Mouse (Mus musculus): ENCODE data around the gene Enpp4.

DNA sequence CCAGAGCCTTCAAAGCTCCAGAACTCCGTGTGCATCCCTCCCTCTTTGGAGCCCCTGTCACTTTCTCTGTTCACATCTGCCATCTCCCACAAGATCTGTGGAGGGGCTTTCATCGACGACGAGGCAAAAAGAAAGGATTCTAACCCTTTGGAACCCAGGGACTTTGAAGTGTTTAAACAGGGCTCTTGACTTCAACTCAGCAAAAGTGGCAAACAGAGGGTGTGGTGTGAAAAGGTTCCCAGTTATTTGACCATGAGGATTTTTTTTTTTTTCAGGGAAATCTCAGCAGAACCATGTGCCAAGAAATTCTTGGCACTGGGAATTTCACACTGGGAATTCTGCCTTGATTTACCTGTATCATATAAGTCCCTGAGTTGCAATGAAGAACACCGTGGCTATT lies 48.3 kb upstream of the Enpp4 start:
- no peak for TF ChIP-seq CTCF (IDR thresholded peaks at IDR 0.05; ENCODE audit: control insufficient read depth, insufficient read depth, low read length)
- TF ChIP-seq POLR2A (IDR thresholded peaks at IDR 0.05; ENCODE audit: borderline replicate concordance, control insufficient read depth, low read depth, low read length): no peak

Measured in bone marrow, adult 2 months (tissue).